Mouse (Mus musculus) hindbrain, postnatal 0 days (tissue): ENCODE measurements at regions not wholly inside any gene's neighbourhood (a gene's known extent, or its start where the extent isn't known, plus 50 kb on each side); places are given as distances from the start of the nearest gene placed in this dataset.
A peak's percentile ranks its signal among the peaks of the same experiment; 100 is the strongest.

Experiments used
- ATAC-seq: fragments of 200-750 bp; cut with Nextera tagmentation; 2 replicates; pipeline ENCODE4 v1.8.0; 2017; ENCODE audit warnings: mild to moderate bottlenecking, moderate TSS enrichment, moderate library complexity
- DNase-seq: peaks from one replicate; pipeline ENCODE4 v3.0.0-alpha.2; 2015; ENCODE audit warnings: low spot score
- H3K27ac ChIP-seq: fragments of 300-500 bp; sonication (generic); 2 replicates; pipeline ENCODE4 v1.5.1; 2014; ENCODE audit warnings: mild to moderate bottlenecking
- H3K27me3 ChIP-seq: fragments of 300-500 bp; sonication (generic); 2 replicates; pipeline ENCODE4 v1.6.1; 2014; ENCODE audit warnings: low read length, mixed read lengths; ENCODE audit not compliant: insufficient read depth
- H3K36me3 ChIP-seq: fragments of 300-500 bp; sonication (generic); 2 replicates; pipeline ENCODE4 v1.6.1; 2014; ENCODE audit warnings: low read length, mixed read lengths; ENCODE audit not compliant: insufficient read depth
- H3K4me1 ChIP-seq: fragments of 300-500 bp; sonication (generic); 2 replicates; pipeline ENCODE4 v1.6.1; 2014; ENCODE audit warnings: antibody characterized with exemption, low read length, mixed read lengths; ENCODE audit not compliant: insufficient read depth
- H3K4me2 ChIP-seq: fragments of 300-500 bp; sonication (generic); 2 replicates; pipeline ENCODE4 v1.6.1; 2014; ENCODE audit warnings: low read depth, mild to moderate bottlenecking, low read length, moderate library complexity, mixed read lengths
- H3K4me3 ChIP-seq: fragments of 300-500 bp; sonication (generic); 2 replicates; pipeline ENCODE4 v1.5.1; 2014; ENCODE audit warnings: low read length
- H3K9ac ChIP-seq: fragments of 300-500 bp; sonication (generic); replicated peaks from 2 replicates; pipeline ENCODE4 v1.6.1; 2014; ENCODE audit warnings: mild to moderate bottlenecking, low read length, moderate library complexity, mixed read lengths
- H3K9me3 ChIP-seq: fragments of 300-500 bp; sonication (generic); 2 replicates; pipeline ENCODE4 v1.6.1; 2016; ENCODE audit warnings: low read length, mixed read lengths
- CTCF ChIP-seq: IDR thresholded peaks from 2 replicates; pipeline ENCODE4 v1.5.1; 2016; ENCODE audit warnings: antibody characterized with exemption, control low read depth, low read depth
- WGBS: fragments of 180-500 bp; shearing (Covaris S2); extraction: QIAGEN DNeasy Blood & Tissue Kit; methylation state at CpG from one replicate; pipeline ENCODE4 v1.1.7; 2014; 5-methylcytosine and 5-hydroxymethylcytosine counted together

DNA sequence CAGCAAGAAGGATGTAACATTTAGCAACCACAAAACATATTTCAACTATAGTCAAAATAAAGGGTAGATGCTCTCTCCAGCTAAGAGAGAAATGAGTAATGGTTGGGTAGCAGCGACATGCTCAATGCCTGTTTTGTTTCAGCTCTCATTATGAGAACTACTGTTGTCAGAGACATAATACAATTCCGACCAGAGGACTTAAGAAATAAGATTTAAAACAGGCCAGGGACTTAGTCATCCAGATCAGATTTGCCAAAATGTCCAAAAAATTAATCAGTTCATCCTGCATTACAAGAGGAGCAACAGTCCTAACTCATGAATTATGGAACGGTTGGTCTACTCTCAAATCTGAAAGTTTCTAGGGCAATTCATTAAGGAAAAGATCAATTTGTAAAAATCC lies 208.8 kb downstream of the Ptbp2 start:
- 75% methylated on average over 3 of the region's 3 CpGs for WGBS
- Histone ChIP-seq H3K4me3 (no peak overlapping the region), H3K4me1 (no peaks in the 10 kb centered on the region), H3K9ac (no peak overlapping the region), H3K4me2 (no peak overlapping the region), H3K9me3 (no peaks in the 10 kb centered on the region), H3K27me3 (no peaks in the 10 kb centered on the region), H3K27ac (no peak overlapping the region), H3K36me3 (no peaks in the 10 kb centered on the region)
- DNase-seq (no peak), ATAC-seq (no peak)
- TF ChIP-seq CTCF = no peak

DNA sequence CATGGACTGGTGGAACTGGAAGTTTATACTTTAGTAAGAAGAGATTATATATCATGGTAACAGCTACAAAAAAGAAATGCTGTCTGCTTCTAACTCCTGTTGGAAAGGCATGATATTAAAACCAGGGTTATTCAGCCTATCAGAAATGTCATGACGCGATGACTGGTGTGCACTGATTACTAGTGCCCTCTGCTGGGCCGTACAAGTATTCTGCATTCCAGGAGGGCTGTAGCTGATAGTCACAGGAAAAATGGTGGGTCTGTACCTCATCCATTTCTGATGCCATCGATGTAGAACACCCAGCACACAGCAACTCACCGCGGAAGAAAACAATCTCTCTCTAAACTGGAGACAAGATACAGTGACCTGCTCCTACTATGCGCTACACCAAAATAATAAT lies 246.4 kb downstream of the Ptbp2 start:
- Histone ChIP-seq H3K4me1 (no peaks in the 10 kb centered on the region), H3K9ac (no peak overlapping the region), H3K4me2 (no peak overlapping the region), H3K27me3 (no peaks in the 10 kb centered on the region), H3K9me3 (no peaks in the 10 kb centered on the region), H3K36me3 (no peaks in the 10 kb centered on the region), H3K27ac (no peak overlapping the region), H3K4me3 (no peak overlapping the region)
- peak; percentile 46 for TF ChIP-seq CTCF
- ATAC-seq (no peak), DNase-seq (no peak)
- WGBS = 73% methylated on average over 7 of the region's 7 CpGs

DNA sequence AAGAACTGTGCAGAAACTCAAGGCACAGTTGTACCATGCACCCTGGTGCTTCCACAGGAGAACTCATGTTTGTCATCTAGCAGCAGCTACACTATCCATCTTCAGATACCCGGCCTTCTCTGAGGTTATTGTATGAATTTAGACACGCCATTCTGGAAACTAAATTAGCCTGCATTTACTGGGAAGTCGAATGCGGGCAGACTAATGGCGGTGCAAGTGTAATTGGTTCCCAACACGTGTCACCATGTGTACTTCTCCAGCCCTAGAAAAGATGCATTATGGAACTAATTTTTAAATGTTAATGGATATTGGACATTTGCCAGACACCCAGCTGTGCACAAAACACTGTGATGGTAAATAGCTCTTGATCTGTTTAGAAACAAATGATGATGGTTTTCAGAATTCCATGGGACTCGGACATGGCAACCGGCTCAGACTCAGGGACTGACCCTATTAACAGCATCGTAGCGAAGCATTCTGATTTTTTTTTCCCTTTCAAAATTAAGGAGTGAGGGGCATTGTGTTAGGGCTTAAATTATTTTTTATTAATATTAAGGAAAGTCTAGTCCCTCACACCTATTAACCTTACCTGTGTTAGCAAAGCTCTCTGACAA lies 259.6 kb downstream of the Ptbp2 start:
- Histone ChIP-seq H3K4me2 (no peak overlapping the region), H3K4me3 (no peak overlapping the region), H3K36me3 (no peaks in the 10 kb centered on the region), H3K27me3 (no peaks in the 10 kb centered on the region), H3K4me1 (no peaks in the 10 kb centered on the region), H3K9ac (no peak overlapping the region), H3K9me3 (no peaks in the 10 kb centered on the region), H3K27ac (no peak overlapping the region)
- ATAC-seq = no peak
- DNase-seq = peak; percentile 19
- no peak for TF ChIP-seq CTCF
- 27% methylated on average over 10 of the region's 10 CpGs for WGBS

DNA sequence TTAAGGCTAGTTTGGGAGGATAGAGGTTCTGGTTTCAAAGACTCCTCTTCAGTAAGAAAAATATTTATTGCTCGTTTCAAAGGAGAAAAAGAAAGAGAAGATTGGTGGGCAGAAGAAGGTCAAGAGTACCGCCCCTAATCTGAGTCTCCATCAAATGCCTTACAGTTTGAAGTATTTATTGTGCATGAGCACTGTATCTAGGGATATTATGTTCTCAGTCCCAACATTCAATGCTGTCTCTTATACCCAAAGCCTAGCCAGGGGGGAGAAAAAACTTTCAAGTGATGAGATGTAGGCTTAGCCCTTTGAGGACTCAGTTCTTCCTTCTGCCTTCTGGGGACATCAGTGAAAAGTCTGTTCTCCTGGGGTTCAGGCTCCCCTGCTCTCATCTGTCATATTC lies 271.7 kb downstream of the Ptbp2 start:
- DNase-seq (no peak), ATAC-seq (no peak)
- H3K9me3 ChIP-seq = no peaks in the 10 kb centered on the region
- H3K27ac ChIP-seq = no peak overlapping the region
- H3K9ac ChIP-seq = no peak overlapping the region
- no peaks in the 10 kb centered on the region; the same call in 1 of the 2 replicates for H3K4me1 ChIP-seq
- no peaks in the 10 kb centered on the region for H3K36me3 ChIP-seq
- no peaks in the 10 kb centered on the region for H3K27me3 ChIP-seq
- no peak overlapping the region for H3K4me3 ChIP-seq
- 82% methylated on average over 2 of the region's 2 CpGs for WGBS
- H3K4me2 ChIP-seq = no peak overlapping the region
- no peak for TF ChIP-seq CTCF

DNA sequence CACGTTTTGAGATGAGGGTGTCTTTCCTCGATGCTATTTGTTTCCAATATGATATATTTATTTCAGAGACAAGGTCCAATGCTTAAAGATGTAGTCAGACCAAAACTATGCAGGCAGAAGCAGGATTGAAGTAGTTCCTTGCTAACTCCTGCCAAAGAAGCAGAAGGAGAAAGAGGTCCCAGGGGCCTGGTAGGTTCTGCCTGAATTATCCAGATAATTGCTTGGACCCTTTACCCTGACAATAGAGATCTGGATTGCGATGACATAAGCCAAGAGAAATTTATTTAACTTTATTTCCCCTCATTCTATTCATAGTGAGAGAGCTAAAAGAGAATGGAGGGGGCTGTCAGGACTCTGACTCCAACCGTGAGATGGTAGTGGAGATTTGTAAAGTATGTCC lies 275.1 kb downstream of the Ptbp2 start:
- Histone ChIP-seq H3K27ac (no peak overlapping the region), H3K4me3 (no peak overlapping the region), H3K9me3 (no peaks in the 10 kb centered on the region), H3K36me3 (no peaks in the 10 kb centered on the region), H3K27me3 (no peaks in the 10 kb centered on the region), H3K4me2 (no peak overlapping the region), H3K4me1 (no peaks in the 10 kb centered on the region; the same call in 1 of the 2 replicates), H3K9ac (no peak overlapping the region)
- ATAC-seq (peak; percentile 56; the same call in 1 of the 2 replicates), DNase-seq (peak; percentile 62)
- TF ChIP-seq CTCF = no peak
- WGBS = 51% methylated on average over 4 of the region's 4 CpGs

DNA sequence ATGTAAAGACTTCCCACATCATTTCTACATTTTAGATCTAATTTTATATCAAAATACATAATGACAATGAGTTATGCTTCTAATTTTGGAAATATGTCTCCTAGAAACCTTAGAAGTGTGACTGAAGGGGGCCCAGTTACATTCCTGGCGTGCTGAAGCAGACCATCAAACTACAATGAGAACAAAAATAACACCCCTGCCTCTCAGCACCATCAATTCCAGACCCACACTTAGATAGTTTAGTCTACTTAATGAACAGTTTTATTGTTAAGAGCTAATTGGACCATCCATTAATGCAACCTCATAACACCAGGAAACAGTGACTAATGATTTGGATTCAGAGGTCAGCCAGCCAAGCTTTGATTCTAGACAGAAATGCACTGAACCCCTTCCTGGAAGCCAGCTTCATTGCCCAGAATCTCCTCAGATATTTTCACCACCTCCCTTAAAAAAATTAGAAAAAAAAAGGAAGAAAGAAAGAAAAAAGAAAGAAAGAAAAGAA lies 280.7 kb downstream of the Ptbp2 start:
- Histone ChIP-seq H3K9me3 (no peaks in the 10 kb centered on the region), H3K27me3 (no peaks in the 10 kb centered on the region), H3K4me2 (no peak overlapping the region), H3K4me3 (no peak overlapping the region), H3K4me1 (0 out of 2 replicates have a peak, but pooled peaks cover 6% of the 10 kb centered on the region), H3K36me3 (no peaks in the 10 kb centered on the region), H3K9ac (no peak overlapping the region), H3K27ac (no peak overlapping the region)
- WGBS = 79% methylated on average over 1 of the region's 1 CpGs
- ATAC-seq (no peak), DNase-seq (no peak)
- TF ChIP-seq CTCF = no peak

DNA sequence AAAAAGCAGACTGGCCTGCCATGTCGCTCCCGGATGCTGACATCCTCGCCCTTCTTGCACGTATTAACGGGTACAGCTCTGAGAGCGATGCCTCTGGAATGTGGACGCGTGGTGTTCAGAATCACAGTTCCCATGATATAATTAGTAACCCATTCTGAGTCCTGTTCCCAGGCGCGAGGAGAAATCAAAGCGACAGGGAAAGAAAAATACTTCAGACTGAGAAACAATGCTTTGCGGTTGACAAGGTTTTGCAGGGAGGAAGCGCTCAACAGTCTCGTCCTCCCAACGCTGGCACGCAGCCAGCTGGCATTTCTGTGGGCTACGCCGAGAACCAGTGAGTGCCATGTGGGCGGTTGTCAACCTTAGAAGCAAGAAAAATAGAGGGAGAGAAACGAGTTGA lies 285.6 kb downstream of the Ptbp2 start:
- H3K36me3 ChIP-seq = no peaks in the 10 kb centered on the region
- no peaks in the 10 kb centered on the region for H3K27me3 ChIP-seq
- 27% methylated on average over 20 of the region's 20 CpGs for WGBS
- no peak for TF ChIP-seq CTCF
- 0 out of 2 replicates have a peak, but pooled peaks cover 10% of the 10 kb centered on the region for H3K4me1 ChIP-seq
- peak; percentile 87 for ATAC-seq
- H3K4me3 ChIP-seq = peak overlapping the region; percentile 27
- DNase-seq = peak; percentile 91
- no peak overlapping the region for H3K27ac ChIP-seq
- peak overlapping the region; percentile 64 for H3K4me2 ChIP-seq
- H3K9me3 ChIP-seq = no peaks in the 10 kb centered on the region
- 0 out of 2 replicates have a peak overlapping the region, but pooled peaks have one; percentile 31 for H3K9ac ChIP-seq
